Mouse (Mus musculus): ENCODE data around the gene Cbx7.
A peak's percentile ranks its signal among the peaks of the same experiment; 100 is the strongest.
"Not testable (repeated sequence)": the region's sequence is repeated elsewhere in the genome, so short reads cannot be mapped to it uniquely, and the experiment has no call there.

Cbx7 gene

DNA sequence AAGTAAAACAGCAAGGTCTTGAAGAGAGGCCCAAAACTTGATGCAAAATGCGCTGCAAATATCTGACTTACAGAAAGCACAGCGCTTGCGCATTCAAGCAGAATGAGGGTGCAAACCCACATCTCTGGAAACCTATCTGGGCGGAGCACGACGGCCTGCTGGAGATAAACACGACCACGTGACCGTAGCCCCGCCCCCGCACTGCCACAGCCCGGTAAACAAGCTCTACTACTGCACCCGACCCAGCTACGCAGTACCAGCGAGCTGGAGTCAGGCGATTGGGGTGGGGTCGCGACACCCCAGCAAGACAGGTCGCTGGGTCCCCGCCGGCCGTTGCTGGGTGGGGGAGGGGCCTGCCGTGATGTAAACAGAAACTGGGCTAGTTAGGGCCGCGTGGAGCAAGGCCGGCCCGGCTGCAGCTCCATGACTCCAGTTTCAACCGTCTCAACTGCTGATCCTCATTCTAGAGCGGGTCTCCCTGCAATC, 43.2 kb downstream of the Cbx7 start:
- peak; percentile 97 for DNase-seq (ENCODE audit: low spot score)

DNA sequence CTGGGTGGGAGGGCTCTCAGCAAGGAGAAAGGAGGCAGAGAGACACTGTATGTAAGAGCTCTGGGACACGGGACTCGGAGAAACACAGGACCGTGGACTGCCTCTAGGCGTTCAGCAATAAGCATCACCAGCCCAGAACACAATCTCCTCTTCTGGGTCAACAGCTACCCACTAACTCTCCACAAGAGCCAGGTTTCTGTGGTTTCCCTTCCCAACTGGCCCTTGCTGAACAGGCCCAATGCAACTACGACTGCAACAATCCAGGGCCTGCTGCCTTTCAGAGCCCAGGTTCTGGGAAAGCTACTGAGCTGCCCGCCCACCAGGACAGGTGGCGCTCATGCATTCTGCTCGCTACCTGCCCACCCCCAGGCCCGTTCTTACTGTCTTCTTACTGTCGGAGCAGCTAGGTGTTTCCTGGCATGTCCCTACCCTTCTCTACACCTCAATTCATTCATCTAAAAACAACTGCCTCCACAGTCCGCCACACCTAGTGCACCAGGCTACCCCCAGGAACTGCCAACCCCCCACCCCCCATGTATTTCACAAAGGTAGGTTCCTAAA, 44.0 kb downstream of the Cbx7 start:
- no peak for DNase-seq (ENCODE audit: low spot score)

- no peak for DNase-seq (ENCODE audit: low spot score)
Observed at GRCm38 (mm10) chr15:79919787-79920186, 51.1 kb downstream of the Cbx7 start.

- DNase-seq (ENCODE audit: low spot score) = no peak
Observed at GRCm38 (mm10) chr15:79918485-79918884, 52.4 kb downstream of the Cbx7 start.

DNA sequence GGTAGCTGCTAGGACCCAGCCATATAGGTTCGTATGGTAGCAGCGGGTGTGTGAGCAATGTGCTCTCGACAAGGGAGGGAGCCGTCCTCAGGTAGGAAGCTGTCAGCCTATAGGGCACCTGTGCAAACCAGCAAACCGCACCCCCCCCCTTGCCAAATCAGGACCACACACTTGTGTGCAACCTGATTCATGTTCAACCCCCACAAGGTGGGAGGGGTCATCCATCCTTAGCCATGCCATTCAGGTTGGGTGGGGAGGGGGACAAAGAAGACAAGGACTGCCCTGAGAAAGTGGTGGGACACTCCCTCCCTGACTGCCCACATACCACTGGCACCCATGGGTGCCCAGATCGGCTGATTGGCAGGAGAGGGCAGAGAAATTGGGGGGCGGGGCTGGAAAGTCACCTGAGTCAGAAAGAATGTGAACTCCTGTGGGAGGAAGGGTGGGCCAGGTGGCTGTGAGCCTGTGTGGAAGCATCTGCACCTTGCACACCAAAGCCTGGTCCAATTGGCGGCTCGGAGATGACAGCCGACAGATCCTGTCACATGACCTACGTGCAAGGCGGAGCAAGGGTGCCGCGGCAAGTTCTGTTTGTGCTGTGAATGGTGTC, 53.7 kb downstream of the Cbx7 start:
- DNase-seq (ENCODE audit: low spot score) = no peak

GRCm38 (mm10) chr15:79916150-79916549, 54.8 kb downstream of the Cbx7 start:
- DNase-seq (ENCODE audit: low spot score) = no peak

DNA sequence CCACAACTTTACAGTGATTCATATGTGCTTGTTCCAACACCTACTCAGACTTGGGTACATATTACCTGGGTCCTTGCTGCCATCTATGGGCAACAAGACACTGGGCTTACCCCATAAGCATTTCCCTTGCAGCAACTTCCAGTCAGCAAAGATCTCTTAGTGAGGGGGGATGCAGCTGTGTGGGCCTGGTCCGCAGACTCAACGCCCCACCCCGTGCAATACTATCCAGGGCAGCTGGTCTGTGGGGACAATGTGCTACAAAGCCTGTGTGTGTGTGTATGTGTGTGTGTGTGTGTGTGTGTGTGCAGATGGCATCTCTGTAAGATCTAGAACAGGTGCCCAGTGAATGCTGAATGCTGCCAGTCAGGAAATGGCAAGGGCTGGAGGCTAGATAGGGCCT, 56.6 kb downstream of the Cbx7 start:
- no peak for DNase-seq (ENCODE audit: low spot score)

DNA sequence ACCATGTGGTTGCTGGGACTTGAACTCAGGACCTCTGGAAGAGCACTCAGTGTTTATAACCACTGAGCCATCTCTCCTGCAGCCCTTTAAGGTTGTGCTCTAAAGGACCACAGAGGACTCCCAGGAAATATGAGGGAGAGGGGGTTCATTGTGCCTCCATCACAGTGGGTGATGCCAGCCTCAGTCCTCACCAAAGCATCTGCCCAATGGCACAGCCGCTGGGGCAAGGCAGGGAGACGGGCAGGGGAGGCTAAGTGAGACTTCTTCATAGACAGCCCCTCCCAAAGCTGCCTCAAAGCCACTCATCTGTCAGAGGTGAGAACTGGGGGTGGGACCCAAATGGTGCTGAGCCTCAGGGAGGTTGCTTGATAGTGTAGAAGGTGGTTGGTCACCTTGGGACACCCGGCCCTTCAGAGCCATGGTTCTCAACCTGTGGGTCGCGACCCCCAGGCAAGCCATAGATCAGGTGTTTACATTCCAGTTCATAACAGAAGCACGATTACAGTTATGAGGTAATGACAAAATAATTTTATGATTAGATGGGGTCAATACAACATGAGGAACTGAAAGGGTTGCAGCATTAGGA, 57.1 kb downstream of the Cbx7 start:
- no peak for DNase-seq (ENCODE audit: low spot score)

GRCm38 (mm10) chr15:79911339-79911738, 59.6 kb downstream of the Cbx7 start:
- DNase-seq (ENCODE audit: low spot score) = no peak

GRCm38 (mm10) chr15:79910812-79911211, 60.1 kb downstream of the Cbx7 start:
- DNase-seq (ENCODE audit: low spot score) = not testable (repeated sequence)

DNA sequence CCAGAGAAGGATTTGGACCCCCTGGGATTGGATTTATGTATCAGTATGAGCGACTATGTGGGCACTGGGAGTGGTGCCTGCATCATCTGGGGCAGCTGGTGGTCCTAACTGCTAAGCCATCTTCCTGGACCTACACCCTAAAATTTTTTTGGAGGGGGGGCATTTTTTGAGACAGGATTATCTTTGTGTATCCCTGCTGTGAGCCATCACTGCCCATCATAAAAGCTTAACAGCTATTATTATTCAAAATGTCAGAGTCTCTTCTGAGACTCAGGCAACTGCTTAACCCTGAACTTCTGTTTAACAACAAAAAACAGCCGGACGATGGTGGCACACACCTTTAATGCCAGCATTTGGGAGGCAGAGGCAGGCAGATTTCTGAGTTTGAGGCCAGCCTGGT, 61.9 kb downstream of the Cbx7 start:
- not testable (repeated sequence) for DNase-seq (ENCODE audit: low spot score)

GRCm38 (mm10) chr15:79906855-79907254, 64.1 kb downstream of the Cbx7 start:
- DNase-seq (ENCODE audit: low spot score) = no peak

GRCm38 (mm10) chr15:79905211-79905610, 65.7 kb downstream of the Cbx7 start:
- DNase-seq (ENCODE audit: low spot score) = no peak

GRCm38 (mm10) chr15:79904678-79905077, 66.2 kb downstream of the Cbx7 start:
- DNase-seq (ENCODE audit: low spot score) = not testable (repeated sequence)

- DNase-seq (ENCODE audit: low spot score) = no peak
Observed at GRCm38 (mm10) chr15:79903963-79904362, 67.0 kb downstream of the Cbx7 start.

DNA sequence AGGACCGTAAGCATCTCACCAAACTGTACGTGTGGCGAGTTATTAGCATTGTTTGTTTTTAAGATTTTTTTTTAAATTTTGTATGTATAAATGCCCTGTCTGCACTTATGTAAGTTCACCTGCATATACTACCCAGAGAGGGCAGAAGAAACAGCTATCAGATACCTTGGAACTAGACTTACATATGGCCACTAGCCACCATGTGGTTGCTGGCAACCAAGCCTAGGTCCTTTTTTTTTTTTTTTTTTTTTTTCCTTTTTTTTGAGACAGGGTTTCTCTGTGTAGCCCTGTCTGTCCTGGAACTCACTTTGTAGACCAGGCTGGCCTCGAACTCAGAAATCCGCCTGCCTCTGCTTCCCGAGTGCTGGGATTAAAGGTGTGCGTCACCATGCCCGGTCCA, 67.8 kb downstream of the Cbx7 start:
- not testable (repeated sequence) for DNase-seq (ENCODE audit: low spot score)

- no peak for DNase-seq (ENCODE audit: low spot score)
Observed at GRCm38 (mm10) chr15:79901399-79901798, 69.5 kb downstream of the Cbx7 start.

DNA sequence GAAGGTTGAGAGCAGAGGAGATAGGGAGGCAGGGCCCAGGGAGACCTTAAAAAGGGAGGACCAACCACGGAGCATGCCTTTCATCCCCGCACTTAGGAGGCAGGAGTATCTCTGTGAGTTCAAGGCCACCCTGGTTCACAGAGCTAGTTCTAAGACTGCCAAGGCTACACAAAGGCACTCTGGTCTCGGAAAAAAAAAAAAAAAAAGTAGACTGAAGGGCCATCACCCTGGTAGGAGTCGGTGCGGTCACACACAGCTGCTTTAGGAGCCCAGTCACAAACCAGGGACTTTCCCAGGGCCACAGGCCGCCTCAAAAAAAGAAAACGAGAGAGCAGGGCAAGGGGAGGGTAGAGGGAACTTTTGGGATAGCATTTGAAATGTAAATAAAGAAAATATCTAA, 70.2 kb downstream of the Cbx7 start:
- DNase-seq (ENCODE audit: low spot score) = no peak

DNA sequence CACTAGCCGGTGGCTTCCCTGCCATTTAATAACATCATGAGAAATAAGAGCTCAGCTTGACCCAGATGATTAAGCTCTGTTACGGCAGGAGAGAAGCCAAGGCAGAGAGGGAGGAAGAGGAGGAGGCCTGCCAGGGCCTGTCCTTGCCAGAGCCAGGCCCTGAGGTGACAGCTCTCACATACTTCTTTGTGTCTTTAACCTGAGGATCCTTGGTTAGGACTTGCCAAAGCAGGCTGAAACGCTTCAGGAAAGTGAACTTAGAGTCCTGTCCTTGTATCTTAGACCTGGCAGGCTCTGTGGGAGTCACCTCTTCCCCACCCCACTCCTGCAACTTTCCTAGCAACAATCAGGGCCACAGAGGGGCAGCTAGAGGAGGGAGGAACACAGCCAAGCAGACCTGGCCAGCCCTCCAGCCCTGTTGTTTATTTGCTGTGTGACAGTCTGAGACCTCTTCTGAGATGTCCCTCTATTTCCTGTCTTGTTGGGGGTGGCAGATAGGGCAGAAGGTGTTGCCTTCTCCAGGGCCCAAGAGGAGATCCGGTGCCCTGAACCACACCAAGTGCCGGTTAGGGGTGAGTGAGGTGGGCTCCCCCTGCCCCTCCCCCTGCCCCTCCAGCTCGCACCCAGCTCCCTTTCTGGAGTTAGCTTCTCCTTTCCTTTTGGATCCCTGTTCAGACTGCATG, 71.0 kb downstream of the Cbx7 start:
- no peak for DNase-seq (ENCODE audit: low spot score)

GRCm38 (mm10) chr15:79898988-79899387, 71.9 kb downstream of the Cbx7 start:
- DNase-seq (ENCODE audit: low spot score) = no peak

DNA sequence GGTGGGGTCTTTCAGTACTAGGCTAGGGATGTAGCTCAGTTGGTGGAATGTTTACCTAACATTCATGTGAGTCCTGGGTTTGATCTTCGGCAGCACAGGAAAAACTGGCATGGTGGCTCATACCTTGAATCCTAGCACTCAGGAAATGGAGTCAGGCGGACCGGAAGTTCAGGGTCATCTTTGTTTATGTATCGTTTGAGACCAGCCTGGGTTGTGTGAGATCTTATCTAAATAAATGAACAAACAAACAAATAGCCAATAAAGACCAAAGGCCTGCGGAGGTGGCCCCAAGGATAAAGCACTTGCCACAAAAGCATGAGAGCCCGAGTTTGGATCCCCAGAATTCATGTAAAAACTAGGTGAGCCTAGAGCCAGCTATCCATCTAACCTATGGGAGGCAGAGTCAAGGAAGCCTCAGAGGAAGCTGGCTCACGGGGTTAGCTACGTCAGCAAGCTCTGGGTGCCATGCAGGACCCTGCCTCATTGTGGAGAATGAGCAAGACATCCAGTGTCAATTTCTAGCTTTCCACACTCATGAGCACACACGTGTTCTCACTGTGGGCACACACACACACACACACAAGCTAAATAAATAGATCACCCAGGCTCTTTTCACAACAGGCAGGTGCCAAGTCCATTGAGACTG, 74.7 kb downstream of the Cbx7 start:
- no peak for DNase-seq (ENCODE audit: low spot score)

DNA sequence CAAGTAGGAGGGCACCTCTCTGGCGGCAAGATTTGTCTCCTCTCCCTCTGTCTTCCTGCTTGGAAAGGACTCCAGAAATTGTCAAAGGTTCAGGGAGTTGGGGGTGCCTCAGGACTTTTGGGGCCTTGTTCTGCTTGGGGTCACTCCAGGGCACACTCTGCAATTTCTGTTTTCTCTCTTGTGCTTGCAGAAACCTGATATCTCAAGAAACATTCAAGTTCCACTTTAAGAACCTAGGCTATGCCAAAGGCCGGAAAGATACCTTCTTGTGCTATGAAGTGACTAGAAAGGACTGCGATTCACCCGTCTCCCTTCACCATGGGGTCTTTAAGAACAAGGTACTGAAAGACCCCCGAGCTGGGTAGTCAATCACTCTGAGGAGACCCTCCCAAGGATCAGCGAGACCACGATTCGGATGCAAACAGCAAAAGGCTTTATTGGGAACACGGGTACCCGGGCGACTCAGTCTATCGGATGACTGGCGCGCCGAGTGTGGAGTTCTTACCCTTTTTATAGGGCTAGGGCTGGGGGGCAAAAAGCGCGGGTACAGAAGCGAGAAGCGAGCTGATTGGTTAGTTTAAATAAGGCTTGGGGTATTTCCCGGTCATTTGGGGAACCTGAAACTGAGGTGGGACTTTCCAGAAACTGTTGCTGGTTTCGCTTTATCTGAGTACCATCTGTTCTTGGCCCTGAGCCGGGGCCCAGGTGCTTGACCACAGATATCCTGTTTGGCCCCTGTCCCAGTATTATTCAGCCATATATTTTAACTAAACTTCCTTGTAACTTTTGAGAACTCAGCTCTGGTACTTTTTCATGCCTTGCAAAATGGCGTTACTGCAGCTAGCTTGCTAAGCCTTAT, 75.5 kb downstream of the Cbx7 start:
- DNase-seq (ENCODE audit: low spot score) = not testable (repeated sequence)

Data from layer of hippocampus, adult 11-12 months (tissue).